Mouse (Mus musculus): Measurements from ENCODE around the gene Klrb1c. TPM values are rescaled to one million over a fixed set of nuclear protein-coding genes. Genes with fewer than 3 reads are reported as not detected.

Gene Klrb1c
- 0.17 TPM in 1 of 2 replicates, not detected in the other for polyA plus RNA-seq (2014; fragmentation: Nextera tagmentation; extraction: Ambion mirVana)

DNA sequence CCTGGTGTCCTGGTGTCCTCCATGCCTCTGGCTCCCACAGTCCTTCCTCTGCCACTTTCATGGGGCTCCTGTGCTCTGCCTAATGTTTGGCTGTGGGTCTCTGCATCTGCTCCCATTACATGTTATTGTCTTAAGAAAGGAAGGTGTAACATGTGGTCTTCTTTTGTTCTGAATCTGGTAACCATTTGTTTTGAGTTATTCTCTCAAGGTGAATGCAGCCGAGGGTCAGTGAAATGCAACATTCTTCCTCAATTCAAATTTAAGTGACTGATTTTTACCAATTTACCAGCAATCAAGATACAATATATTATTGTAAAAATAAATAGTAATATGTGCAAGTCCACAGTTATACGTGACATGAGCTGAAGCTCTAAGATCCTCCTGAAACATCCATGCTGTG is at the start of gene Klrb1c:
Gene Klrb1c, minus strand, starts transcription at position 101 of the 400 bp plus-strand sequence.
- Histone ChIP-seq H3K36me3 (replicated peaks; ENCODE audit: control insufficient read depth, insufficient read depth, low read depth, low read length) (no peaks in the 10 kb centered on the region), H3K27me3 (ENCODE audit: control insufficient read depth, insufficient read depth, low read length) (no peaks in the 10 kb centered on the region), H3K4me2 (ENCODE audit: low read depth, low read length) (no peak within 1 kb of the TSS), H3K9me3 (replicated peaks; ENCODE audit: control insufficient read depth, low read length) (no peaks in the 10 kb centered on the region), H3K4me1 (ENCODE audit: control insufficient read depth, insufficient read depth, low read length) (no peaks in the 10 kb centered on the region), H3K4me3 (ENCODE audit: low read depth, low read length) (no peak within 1 kb of the TSS), H3K9ac (replicated peaks; ENCODE audit: low read length) (no peak within 1 kb of the TSS), H3K27ac (replicated peaks; ENCODE audit: low read depth, low read length) (no peak within 1 kb of the TSS)
- WGBS = 83% methylated on average over 2 of the region's 2 CpGs
- ATAC-seq (replicated peaks; ENCODE audit: insufficient number of reproducible peaks, low FRiP score, low TSS enrichment, low read depth) = no peak
- no peak for DNase-seq (ENCODE audit: low spot score)

DNA sequence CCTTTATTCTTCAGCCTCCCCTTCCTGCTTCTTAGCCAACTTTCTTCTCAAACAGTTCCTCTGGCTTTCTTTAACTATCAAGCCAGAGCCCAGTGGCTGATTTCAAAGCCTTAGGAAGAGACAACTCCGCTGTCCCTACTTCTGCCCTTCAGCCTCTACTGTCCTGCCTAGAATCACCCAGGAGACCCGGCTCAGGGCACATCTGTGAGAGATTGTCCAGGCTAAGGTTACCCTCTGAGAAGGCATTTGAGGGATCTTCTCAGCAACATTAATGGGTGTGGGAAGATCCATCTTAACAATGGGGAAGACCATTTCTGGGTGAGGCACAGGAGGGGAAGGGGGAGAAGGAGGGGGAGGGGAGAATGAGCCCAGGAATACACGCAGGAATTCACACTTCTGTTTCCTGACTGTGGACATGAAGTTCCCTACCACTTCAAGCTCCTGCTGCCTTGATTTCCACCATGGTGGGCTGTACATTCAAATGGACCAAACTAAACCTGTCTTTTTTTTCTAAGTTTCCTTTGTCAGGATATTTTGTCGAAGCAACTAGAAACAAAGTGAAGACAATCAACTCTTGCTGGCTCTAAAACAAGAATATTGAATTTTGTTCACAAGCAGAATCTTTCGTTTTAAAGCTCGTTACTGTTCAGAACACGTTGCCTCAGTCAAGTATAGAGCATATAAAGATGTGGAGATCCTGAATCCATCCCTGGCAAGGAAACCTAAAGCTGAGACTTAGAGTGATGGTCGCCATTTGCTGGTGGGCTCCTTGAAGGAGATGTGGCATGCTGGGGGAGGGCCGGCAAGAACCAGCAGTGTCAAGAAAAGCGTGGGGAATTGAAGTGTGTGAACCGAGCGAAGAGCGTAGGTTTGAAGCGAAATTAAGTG is 48.7 kb upstream of the Klrb1c start:
- 2% methylated on average over 14 of the region's 14 CpGs for WGBS
- DNase-seq (ENCODE audit: low spot score) = peak; percentile 71
- ATAC-seq (replicated peaks; ENCODE audit: insufficient number of reproducible peaks, low FRiP score, low TSS enrichment, low read depth) = peak; percentile 27; the same call in 1 of the 2 replicates

DNA sequence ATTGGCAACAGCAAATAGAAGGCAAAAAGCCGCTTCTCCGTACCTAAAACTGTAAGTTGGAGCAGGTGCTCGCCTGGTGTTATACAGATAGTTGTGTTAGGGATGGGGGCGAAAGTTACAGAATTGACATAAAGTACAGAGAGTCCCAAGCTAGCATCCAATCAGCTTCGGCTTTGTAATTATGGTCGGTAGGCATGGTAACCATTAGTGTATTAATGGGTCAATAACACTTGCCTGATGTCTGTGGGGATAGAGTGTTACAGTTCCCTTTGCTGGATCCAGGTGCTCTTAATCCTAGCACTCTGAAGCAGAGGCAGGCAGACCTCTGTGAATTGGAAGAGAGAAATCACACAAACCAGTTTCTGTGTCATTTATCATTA is 47.9 kb upstream of the Klrb1c start:
- Histone ChIP-seq H3K36me3 (replicated peaks; ENCODE audit: control insufficient read depth, insufficient read depth, low read depth, low read length) (no peaks in the 10 kb centered on the region), H3K9ac (replicated peaks; ENCODE audit: low read length) (no peak overlapping the region; the same call in 1 of the 2 replicates), H3K4me1 (ENCODE audit: control insufficient read depth, insufficient read depth, low read length) (no peaks in the 10 kb centered on the region), H3K4me2 (ENCODE audit: low read depth, low read length) (no peak overlapping the region; the same call in 1 of the 2 replicates), H3K27me3 (ENCODE audit: control insufficient read depth, insufficient read depth, low read length) (no peaks in the 10 kb centered on the region), H3K27ac (replicated peaks; ENCODE audit: low read depth, low read length) (no peak overlapping the region), H3K9me3 (replicated peaks; ENCODE audit: control insufficient read depth, low read length) (no peaks in the 10 kb centered on the region), H3K4me3 (ENCODE audit: low read depth, low read length) (no peak overlapping the region; the same call in 1 of the 2 replicates)
- 87% methylated on average over 6 of the region's 6 CpGs for WGBS
- DNase-seq (ENCODE audit: low spot score) = no peak
- no peak for ATAC-seq (replicated peaks; ENCODE audit: insufficient number of reproducible peaks, low FRiP score, low TSS enrichment, low read depth)

More for the DNA sequence above, 48.7 kb upstream of the Klrb1c start:
- H3K4me2 ChIP-seq (ENCODE audit: low read depth, low read length) = peak overlapping the region; percentile 34
- H3K36me3 ChIP-seq (replicated peaks; ENCODE audit: control insufficient read depth, insufficient read depth, low read depth, low read length) = no peaks in the 10 kb centered on the region
- H3K27me3 ChIP-seq (ENCODE audit: control insufficient read depth, insufficient read depth, low read length) = no peaks in the 10 kb centered on the region
- no peaks in the 10 kb centered on the region for H3K9me3 ChIP-seq (replicated peaks; ENCODE audit: control insufficient read depth, low read length)
- peak overlapping the region; percentile 66 for H3K4me3 ChIP-seq (ENCODE audit: low read depth, low read length)
- peak overlapping the region; percentile 90 for H3K9ac ChIP-seq (replicated peaks; ENCODE audit: low read length)
- H3K27ac ChIP-seq (replicated peaks; ENCODE audit: low read depth, low read length) = peak overlapping the region; percentile 52; the same call in 1 of the 2 replicates
- H3K4me1 ChIP-seq (ENCODE audit: control insufficient read depth, insufficient read depth, low read length) = no peaks in the 10 kb centered on the region

DNA sequence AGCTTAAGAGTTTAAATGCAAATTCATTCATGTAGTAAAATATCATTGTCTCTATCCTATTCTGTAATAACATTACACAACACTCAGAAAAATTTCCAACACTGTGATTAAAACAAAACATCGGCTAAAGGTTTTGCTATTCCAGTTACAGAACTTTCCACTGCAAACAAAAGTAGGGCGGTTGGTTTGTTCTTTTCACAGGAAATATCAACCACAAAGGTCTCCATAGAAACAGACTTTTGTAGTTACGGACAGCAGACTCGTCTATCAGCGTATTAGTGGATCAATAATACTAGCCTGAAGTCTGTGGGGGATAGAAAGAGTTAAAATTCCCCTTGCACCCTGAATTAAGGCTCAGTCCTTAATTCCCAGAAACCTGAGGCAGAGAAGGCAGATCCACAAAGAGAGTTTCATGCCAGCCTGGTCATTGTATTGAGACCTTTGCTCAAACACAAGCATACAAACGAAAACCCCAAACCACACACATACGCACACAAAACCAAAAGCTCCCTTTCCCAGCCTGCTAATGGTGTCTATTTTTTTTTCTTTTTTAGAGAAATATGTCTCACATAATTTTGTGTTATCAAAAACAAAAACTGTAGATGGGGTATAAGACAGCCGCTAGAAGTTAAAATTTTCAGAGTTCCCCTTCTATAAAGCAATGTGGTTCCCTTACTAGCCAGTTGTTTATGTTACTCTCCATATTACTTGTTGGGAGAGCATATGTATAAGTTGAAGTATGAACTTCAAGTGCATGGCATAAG is 47.4 kb upstream of the Klrb1c start:
- no peak overlapping the region for H3K4me2 ChIP-seq (ENCODE audit: low read depth, low read length)
- H3K36me3 ChIP-seq (replicated peaks; ENCODE audit: control insufficient read depth, insufficient read depth, low read depth, low read length) = no peaks in the 10 kb centered on the region
- no peaks in the 10 kb centered on the region for H3K9me3 ChIP-seq (replicated peaks; ENCODE audit: control insufficient read depth, low read length)
- WGBS = 84% methylated on average over 8 of the region's 8 CpGs
- ATAC-seq (replicated peaks; ENCODE audit: insufficient number of reproducible peaks, low FRiP score, low TSS enrichment, low read depth) = no peak
- H3K4me1 ChIP-seq (ENCODE audit: control insufficient read depth, insufficient read depth, low read length) = no peaks in the 10 kb centered on the region
- H3K27me3 ChIP-seq (ENCODE audit: control insufficient read depth, insufficient read depth, low read length) = no peaks in the 10 kb centered on the region
- H3K9ac ChIP-seq (replicated peaks; ENCODE audit: low read length) = no peak overlapping the region
- no peak overlapping the region for H3K27ac ChIP-seq (replicated peaks; ENCODE audit: low read depth, low read length)
- no peak overlapping the region for H3K4me3 ChIP-seq (ENCODE audit: low read depth, low read length)
- DNase-seq (ENCODE audit: low spot score) = no peak

DNA sequence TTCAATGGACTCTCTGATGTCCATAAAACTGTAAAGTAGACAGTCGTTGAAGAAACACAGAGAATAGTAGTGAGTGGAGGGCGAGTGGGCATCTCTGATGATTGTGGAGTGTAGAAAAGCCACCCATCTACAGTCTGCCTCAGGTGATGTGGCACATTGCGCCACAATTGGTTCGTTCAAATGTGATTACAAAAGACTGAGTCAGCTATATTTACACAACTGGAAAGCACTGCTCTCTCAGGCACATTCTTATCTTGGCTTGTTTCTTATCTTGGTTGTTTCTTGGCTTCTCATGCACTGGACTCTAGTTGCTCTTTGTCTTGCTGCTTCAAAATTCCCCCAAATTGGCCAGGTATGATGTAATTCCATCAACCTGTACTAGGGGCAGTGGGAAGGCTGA is 46.6 kb upstream of the Klrb1c start:
- 90% methylated on average over 4 of the region's 4 CpGs for WGBS
- no peaks in the 10 kb centered on the region for H3K27me3 ChIP-seq (ENCODE audit: control insufficient read depth, insufficient read depth, low read length)
- H3K4me2 ChIP-seq (ENCODE audit: low read depth, low read length) = no peak overlapping the region
- H3K27ac ChIP-seq (replicated peaks; ENCODE audit: low read depth, low read length) = no peak overlapping the region
- ATAC-seq (replicated peaks; ENCODE audit: insufficient number of reproducible peaks, low FRiP score, low TSS enrichment, low read depth) (no peak), DNase-seq (ENCODE audit: low spot score) (no peak)
- no peaks in the 10 kb centered on the region for H3K4me1 ChIP-seq (ENCODE audit: control insufficient read depth, insufficient read depth, low read length)
- no peaks in the 10 kb centered on the region for H3K9me3 ChIP-seq (replicated peaks; ENCODE audit: control insufficient read depth, low read length)
- H3K9ac ChIP-seq (replicated peaks; ENCODE audit: low read length) = no peak overlapping the region
- H3K36me3 ChIP-seq (replicated peaks; ENCODE audit: control insufficient read depth, insufficient read depth, low read depth, low read length) = no peaks in the 10 kb centered on the region
- H3K4me3 ChIP-seq (ENCODE audit: low read depth, low read length) = no peak overlapping the region

- no peak overlapping the region for H3K9ac ChIP-seq (replicated peaks; ENCODE audit: low read length)
- H3K27me3 ChIP-seq (ENCODE audit: control insufficient read depth, insufficient read depth, low read length) = no peaks in the 10 kb centered on the region
- H3K4me1 ChIP-seq (ENCODE audit: control insufficient read depth, insufficient read depth, low read length) = no peaks in the 10 kb centered on the region
- no peak overlapping the region for H3K27ac ChIP-seq (replicated peaks; ENCODE audit: low read depth, low read length)
- 79% methylated on average over 10 of the region's 10 CpGs for WGBS
- H3K36me3 ChIP-seq (replicated peaks; ENCODE audit: control insufficient read depth, insufficient read depth, low read depth, low read length) = no peaks in the 10 kb centered on the region
- H3K4me3 ChIP-seq (ENCODE audit: low read depth, low read length) = no peak overlapping the region
- no peak overlapping the region for H3K4me2 ChIP-seq (ENCODE audit: low read depth, low read length)
- no peak for ATAC-seq (replicated peaks; ENCODE audit: insufficient number of reproducible peaks, low FRiP score, low TSS enrichment, low read depth)
- no peak for DNase-seq (ENCODE audit: low spot score)
- H3K9me3 ChIP-seq (replicated peaks; ENCODE audit: control insufficient read depth, low read length) = no peaks in the 10 kb centered on the region
These were observed 44.0 kb upstream of the Klrb1c start for GRCm38 (mm10) chr6:128833046-128833445.

DNA sequence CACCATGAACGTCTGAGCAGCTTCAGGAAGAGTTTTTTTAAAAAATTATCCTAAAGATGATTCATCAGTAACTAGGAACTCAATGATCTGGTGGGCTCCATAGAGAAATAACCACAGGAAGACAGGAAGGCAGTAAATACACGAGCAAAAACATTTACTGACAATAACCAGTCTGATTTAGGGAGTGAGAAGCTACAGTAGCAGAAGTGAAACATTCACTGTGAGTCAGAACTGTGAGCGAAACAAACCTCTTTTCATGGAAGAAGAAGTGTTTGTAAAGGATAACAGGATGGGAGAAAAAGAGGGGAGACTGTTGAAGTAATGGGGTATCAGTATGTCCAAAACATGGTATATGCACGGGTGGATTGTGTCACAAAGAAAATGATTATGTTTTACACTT is 40.8 kb upstream of the Klrb1c start:
- no peaks in the 10 kb centered on the region for H3K4me1 ChIP-seq (ENCODE audit: control insufficient read depth, insufficient read depth, low read length)
- no peaks in the 10 kb centered on the region for H3K27me3 ChIP-seq (ENCODE audit: control insufficient read depth, insufficient read depth, low read length)
- no peak for DNase-seq (ENCODE audit: low spot score)
- 65% methylated on average over 4 of the region's 4 CpGs for WGBS
- H3K4me2 ChIP-seq (ENCODE audit: low read depth, low read length) = no peak overlapping the region
- no peak for ATAC-seq (replicated peaks; ENCODE audit: insufficient number of reproducible peaks, low FRiP score, low TSS enrichment, low read depth)
- no peak overlapping the region for H3K27ac ChIP-seq (replicated peaks; ENCODE audit: low read depth, low read length)
- no peak overlapping the region for H3K9ac ChIP-seq (replicated peaks; ENCODE audit: low read length)
- no peak overlapping the region for H3K4me3 ChIP-seq (ENCODE audit: low read depth, low read length)
- H3K9me3 ChIP-seq (replicated peaks; ENCODE audit: control insufficient read depth, low read length) = no peaks in the 10 kb centered on the region
- no peaks in the 10 kb centered on the region for H3K36me3 ChIP-seq (replicated peaks; ENCODE audit: control insufficient read depth, insufficient read depth, low read depth, low read length)

DNA sequence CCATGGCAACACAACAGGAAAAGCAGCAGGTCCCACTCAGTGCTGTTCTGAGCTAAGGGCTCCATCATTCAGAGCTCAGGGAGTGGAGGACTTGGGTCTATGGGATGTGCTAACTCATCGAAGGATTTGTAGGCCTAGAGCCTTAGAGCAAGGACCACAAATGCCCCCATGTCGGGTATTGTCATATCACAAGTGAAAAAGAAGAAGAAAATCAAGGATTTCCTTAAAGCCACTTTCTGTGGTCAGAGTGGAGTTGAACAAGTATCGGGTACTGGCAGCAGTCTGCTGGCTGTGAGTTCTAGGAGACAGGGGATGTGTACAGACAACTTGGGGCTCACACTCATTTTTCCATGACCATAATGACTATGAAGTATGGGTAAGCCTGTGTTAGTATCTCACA is 37.8 kb upstream of the Klrb1c start:
- H3K4me2 ChIP-seq (ENCODE audit: low read depth, low read length) = no peak overlapping the region
- H3K9ac ChIP-seq (replicated peaks; ENCODE audit: low read length) = no peak overlapping the region
- 81% methylated on average over 3 of the region's 3 CpGs for WGBS
- H3K27ac ChIP-seq (replicated peaks; ENCODE audit: low read depth, low read length) = no peak overlapping the region
- no peak overlapping the region for H3K4me3 ChIP-seq (ENCODE audit: low read depth, low read length)
- DNase-seq (ENCODE audit: low spot score) = no peak
- no peaks in the 10 kb centered on the region for H3K36me3 ChIP-seq (replicated peaks; ENCODE audit: control insufficient read depth, insufficient read depth, low read depth, low read length)
- H3K27me3 ChIP-seq (ENCODE audit: control insufficient read depth, insufficient read depth, low read length) = no peaks in the 10 kb centered on the region
- no peaks in the 10 kb centered on the region for H3K9me3 ChIP-seq (replicated peaks; ENCODE audit: control insufficient read depth, low read length)
- no peaks in the 10 kb centered on the region for H3K4me1 ChIP-seq (ENCODE audit: control insufficient read depth, insufficient read depth, low read length)
- no peak for ATAC-seq (replicated peaks; ENCODE audit: insufficient number of reproducible peaks, low FRiP score, low TSS enrichment, low read depth)

Measured in embryonic facial prominence, embryonic 11.5 days (tissue).